Mouse (Mus musculus): ENCODE measurements around the gene Wfs1. TPM values are rescaled to one million over a fixed set of nuclear protein-coding genes. Genes with fewer than 3 reads are reported as not detected.
"Not testable (repeated sequence)": the region's sequence is repeated elsewhere in the genome, so short reads cannot be mapped to it uniquely, and the experiment has no call there.

Gene Wfs1
- polyA plus RNA-seq, 1 experiment, result 26.5 TPM

GRCm38 (mm10) chr5:36986617-36987016 is 2.4 kb downstream of the Wfs1 start:
- DNase-seq (ENCODE audit: low read depth), result no peak

- DNase-seq (ENCODE audit: low read depth), result no peak
Measured at GRCm38 (mm10) chr5:36982271-36982670, 6.7 kb downstream of the Wfs1 start.

- no peak for DNase-seq (ENCODE audit: low read depth)
Measured at GRCm38 (mm10) chr5:36979631-36980030, 9.4 kb downstream of the Wfs1 start.

- DNase-seq (ENCODE audit: low read depth), result no peak
Measured at GRCm38 (mm10) chr5:36979001-36979400, 10.0 kb downstream of the Wfs1 start.

DNA sequence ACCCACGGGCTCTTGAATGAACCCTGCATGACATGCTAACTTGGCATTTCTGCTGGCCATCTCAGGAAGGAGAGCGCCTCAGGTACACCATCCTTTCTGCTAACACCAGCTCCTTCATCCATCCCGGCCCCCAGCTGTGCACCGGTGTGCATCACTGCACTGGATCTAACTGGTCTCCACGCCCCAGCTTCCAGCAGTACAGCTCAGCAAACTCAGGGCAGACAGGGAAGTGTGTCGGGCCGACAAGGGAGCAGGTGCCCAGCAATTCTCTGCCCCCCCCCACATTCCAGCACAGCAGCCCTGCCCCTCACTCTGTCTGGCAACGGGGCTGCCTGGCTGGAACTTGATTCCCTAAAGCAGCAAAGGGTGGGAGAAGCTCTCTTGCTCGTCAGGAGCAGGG is 11.2 kb downstream of the Wfs1 start:
- DNase-seq (ENCODE audit: low read depth), result no peak

- no peak for DNase-seq (ENCODE audit: low read depth)
Measured at GRCm38 (mm10) chr5:36975336-36975735, 13.7 kb downstream of the Wfs1 start.

GRCm38 (mm10) chr5:36971587-36971986 is 17.4 kb downstream of the Wfs1 start:
- DNase-seq (ENCODE audit: low read depth), result no peak

DNA sequence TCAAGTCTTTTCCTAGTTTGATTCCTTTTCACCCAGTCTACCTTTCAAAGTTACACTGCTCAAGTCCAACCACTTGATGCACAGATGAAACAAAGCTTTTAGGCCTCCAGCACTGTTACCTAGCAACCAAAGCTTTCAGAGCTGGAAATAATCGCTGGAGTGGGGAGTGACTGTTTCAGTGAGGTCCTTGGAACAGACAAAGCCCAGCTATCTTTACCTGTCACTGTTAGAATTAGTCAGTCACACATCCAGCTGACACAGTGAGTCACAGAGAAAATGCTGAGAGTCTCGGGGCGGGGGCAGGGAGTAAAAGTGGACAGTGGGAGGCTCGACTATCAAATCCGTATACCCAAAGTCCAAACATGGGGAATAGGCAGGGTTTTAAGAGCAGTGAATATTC is 28.5 kb downstream of the Wfs1 start:
- no peak for DNase-seq (ENCODE audit: low read depth)

DNA sequence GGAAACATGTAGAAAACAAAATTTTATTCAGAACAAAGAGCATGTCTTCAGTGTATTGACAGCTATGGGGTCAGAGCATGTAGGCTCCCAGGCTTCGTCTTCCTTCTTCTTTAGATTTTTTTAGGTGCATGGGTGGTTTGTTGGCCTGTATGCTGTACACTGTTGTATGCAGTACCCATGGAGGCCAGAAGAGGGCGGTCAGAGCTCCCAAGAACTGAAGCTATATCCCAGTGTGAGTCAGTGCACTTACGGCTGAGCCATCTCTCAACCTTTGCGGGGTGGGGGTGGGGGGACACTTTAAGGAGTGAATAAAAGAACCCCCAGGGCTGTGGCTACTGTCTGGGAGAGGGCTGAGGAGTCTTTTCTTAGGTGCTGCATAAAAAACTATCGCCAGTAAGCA is 30.2 kb downstream of the Wfs1 start:
- DNase-seq (ENCODE audit: low read depth), result no peak

- no peak for DNase-seq (ENCODE audit: low read depth)
Measured at GRCm38 (mm10) chr5:36955366-36955765, 33.6 kb downstream of the Wfs1 start.

GRCm38 (mm10) chr5:36952311-36952710 is 36.7 kb downstream of the Wfs1 start:
- no peak for DNase-seq (ENCODE audit: low read depth)

- no peak for DNase-seq (ENCODE audit: low read depth)
Measured at GRCm38 (mm10) chr5:36950871-36951270, 38.1 kb downstream of the Wfs1 start.

- DNase-seq (ENCODE audit: low read depth), result no peak
Measured at GRCm38 (mm10) chr5:36948831-36949230, 40.2 kb downstream of the Wfs1 start.

GRCm38 (mm10) chr5:36946445-36946844 is 42.6 kb downstream of the Wfs1 start:
- DNase-seq (ENCODE audit: low read depth), result no peak

GRCm38 (mm10) chr5:36945713-36946112 is 43.3 kb downstream of the Wfs1 start:
- no peak for DNase-seq (ENCODE audit: low read depth)

GRCm38 (mm10) chr5:36945102-36945701 is 43.8 kb downstream of the Wfs1 start:
- no peak for DNase-seq (ENCODE audit: low read depth)

DNA sequence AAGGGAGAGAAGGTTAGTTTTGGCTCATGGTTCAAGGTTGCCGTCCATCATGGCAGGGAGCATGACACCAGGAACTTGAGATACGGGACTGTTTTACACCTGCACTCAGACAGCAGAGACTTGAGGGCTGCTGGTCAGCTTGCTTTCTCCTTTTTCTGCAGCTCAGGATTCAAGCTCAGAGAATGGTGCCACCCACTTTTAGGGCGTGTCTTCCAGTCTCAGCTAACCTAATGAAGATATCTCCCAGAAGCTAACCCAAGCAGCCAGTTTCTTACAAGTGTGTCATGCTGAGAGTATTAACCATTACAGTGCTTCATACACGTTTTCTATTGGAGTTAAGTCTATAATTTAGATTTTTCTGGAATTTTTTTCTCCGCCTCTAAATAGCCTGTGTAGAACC is 44.5 kb downstream of the Wfs1 start:
- DNase-seq (ENCODE audit: low read depth), result no peak

DNA sequence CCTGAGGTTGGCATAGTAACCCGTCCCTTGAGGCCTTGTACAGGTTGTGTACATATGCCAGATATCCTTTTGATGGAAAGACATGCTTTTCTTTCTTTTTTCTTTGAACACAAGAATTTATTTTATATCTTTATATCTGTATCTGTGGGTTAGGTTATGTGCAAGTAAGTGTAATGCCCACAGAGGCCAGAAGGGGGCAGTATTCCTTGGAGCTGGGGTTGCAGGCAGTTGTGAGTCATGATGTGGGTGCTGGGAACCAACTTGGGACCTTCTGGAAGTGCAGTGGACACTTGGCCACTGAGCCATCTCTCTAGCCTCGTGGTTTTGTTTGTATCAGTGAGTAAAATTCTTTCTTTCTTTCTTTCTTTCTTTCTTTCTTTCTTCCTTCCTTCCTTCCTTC is 46.6 kb downstream of the Wfs1 start:
- DNase-seq (ENCODE audit: low read depth), result no peak

DNA sequence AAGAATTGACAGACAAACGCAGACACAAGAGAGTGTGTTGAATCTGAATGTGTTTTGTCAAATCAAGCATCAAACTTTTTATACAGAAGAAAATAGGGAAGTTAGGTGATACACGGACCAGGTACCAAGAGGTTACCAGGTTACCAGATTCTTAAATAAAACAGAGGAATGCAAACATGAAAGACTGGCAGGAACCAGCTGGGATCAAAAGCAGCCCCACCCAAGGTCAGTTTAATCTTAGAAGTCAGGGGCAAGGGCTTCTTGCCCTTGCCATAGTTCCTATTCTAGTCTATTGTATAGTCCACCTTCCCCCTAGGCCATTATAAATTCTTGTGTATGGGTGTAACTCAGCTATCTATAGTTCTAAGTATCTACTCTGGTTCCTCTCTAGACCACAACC is 50.0 kb downstream of the Wfs1 start:
- DNase-seq (ENCODE audit: low read depth), result not testable (repeated sequence)

DNA sequence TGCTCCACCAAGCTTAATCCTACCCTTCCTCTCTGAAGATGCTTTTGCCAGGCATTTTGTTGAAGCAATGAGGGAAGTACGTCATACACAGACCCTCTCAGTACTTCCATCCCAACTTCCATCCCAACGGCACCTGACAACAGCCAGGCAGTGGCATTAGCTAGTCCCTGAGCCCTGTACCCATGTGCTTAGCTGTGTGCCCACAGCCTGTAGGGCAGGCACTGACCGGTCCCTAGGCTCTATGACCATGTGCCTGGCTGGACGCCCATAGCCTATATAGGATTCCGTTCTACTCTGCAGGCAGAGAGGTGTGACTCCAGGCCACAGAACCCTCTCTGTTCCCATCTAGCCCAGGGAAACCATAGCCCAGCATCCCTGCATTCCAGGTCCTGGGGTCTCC is 51.0 kb downstream of the Wfs1 start:
- DNase-seq (ENCODE audit: low read depth), result no peak

DNA sequence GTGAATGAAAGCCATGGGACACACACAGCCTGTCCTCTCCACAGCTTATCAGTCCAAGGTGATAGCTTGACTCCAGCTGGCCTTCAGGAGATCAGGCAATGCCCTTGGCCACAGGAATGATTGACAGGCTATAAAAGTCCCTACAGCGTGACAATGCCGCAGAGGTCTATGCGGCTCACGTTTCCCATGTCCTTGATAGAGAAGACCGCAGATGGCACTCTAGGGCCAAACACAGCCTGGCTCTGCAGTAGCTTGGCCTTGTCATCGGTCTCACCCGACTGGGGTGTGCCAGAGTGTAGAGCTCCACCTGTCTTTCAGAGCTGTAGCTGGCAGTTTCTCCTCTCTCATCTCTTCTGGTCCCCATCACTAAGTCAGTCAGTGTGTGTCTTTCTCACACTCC is 52.5 kb downstream of the Wfs1 start:
- no peak for DNase-seq (ENCODE audit: low read depth)

DNA sequence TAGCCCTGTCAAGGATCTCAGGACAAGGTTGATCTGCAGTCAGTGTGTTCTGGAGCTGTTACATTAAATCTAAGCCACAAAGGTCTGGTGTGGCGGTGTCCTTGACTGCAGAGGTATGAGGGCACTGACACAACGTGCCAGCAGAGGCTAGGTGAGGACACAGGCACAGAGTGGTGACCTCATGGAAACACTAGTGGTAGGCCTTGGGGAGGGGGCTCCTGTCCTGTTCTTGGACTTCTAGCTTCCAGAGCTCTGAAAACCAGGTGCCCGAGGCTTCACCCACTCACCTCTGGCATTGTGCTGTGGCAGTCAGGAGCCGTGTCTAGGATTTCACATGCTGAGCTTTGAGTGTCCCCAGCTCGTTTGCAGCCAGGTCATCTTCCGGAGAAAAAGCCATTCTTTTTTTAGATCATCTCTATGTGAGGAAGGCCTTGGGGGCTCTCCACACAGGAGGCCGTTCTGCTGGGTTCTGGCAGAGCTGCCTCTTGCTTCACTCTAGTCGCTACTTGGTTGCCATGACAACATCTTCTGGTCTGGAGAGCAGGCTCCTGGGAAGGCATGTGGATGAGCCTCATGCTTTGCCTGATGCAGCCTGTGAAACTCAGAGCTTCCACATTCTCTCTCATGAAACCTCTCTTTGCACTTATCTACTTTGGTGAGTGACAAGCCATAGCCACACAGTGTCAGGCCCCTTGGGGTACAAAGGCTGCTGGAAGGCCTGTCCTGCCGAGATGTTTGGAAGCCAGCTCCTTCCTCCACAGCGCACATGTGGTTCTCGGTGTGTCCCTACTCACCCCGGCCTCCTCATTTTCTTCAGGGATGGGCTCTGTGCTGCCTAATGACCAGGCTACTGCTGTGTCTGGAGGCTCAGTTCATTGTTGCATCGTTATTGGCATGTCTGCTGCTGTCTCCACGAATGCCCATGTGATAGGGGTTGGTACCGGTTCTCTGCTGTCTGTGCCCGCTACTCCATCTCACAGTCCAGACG is 53.2 kb downstream of the Wfs1 start:
- no peak for DNase-seq (ENCODE audit: low read depth)

DNA sequence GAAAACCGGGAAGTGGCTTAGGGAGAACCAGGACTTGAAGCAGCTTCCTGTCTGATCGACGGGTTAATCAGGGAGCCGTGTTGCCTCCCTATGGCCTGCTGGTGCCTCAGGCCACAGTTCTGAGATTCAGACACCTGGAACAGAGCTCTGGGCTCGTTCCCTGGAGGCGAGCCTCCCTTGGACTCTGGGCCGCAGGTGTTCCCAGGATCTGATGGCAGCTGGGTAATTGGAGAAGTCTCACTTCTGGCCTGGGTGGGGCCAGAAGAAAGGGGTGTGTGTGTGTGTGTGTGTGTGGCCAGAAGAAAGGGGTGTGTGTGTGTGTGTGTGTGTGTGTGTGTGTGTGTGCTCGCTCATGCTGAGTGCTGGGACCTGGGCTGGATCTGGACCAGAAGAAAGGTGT is 55.6 kb downstream of the Wfs1 start:
- no peak for DNase-seq (ENCODE audit: low read depth)

Measured in gonadal fat pad, adult 2 months (tissue).